Mouse (Mus musculus): ENCODE measurements around the gene Csnk1g2. TPM values are rescaled to one million over a fixed set of nuclear protein-coding genes. Genes with fewer than 3 reads are reported as not detected.
A peak's percentile ranks its signal among the peaks of the same experiment; 100 is the strongest.

Gene Csnk1g2
- polyA plus RNA-seq, 1 experiment = 294 TPM

DNA sequence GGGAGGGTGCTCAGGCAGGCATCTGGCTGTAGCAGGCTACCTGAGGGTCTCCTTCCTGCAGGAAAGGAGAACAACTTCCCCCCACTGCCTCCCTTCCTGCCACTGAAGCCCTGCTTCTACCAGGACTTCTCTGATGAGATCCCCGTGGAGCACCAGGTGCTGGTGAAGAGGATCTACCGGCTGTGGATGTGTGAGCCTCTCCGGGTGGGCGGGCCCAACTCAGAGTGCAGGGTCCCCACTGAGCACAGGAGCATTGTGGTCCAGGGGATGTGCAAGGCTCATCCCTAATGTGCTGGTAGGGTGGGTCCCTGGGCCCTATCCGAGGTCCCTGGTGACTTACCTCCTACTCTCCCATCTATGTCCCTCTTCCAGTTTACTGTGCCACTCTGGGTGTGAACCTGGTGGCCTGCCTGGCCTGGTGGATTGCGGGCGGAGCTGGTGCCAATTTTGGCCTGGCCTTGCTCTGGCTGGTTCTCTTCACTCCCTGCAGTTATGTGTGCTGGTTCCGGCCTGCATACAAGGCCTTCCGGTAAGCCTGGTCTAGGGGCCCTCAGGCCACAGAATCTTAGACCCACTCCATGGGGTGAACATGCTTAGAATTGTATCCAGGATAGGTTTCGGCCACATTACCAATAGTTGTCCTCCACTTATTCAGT lies 13.2 kb upstream of the Csnk1g2 start:
- Histone ChIP-seq H3K4me3 (ENCODE audit: insufficient read depth, low read length) (no peak overlapping the region), H3K4me1 (ENCODE audit: control insufficient read depth, insufficient read depth, low read length) (no peaks in the 10 kb centered on the region; the same call in 1 of the 2 replicates), H3K27ac (ENCODE audit: insufficient read depth, low read length) (no peak overlapping the region)
- no peak for TF ChIP-seq CTCF (IDR thresholded peaks at IDR 0.05; ENCODE audit: extremely low read depth, insufficient read depth, low read length)
- TF ChIP-seq POLR2A (IDR thresholded peaks at IDR 0.05; ENCODE audit: extremely low read depth, insufficient read depth, low read length) = no peak

- H3K4me3 ChIP-seq (ENCODE audit: insufficient read depth, low read length) = no peak overlapping the region
- TF ChIP-seq POLR2A (IDR thresholded peaks at IDR 0.05; ENCODE audit: extremely low read depth, insufficient read depth, low read length) (no peak), CTCF (IDR thresholded peaks at IDR 0.05; ENCODE audit: extremely low read depth, insufficient read depth, low read length) (no peak)
- no peaks in the 10 kb centered on the region for H3K4me1 ChIP-seq (ENCODE audit: control insufficient read depth, insufficient read depth, low read length)
- H3K27ac ChIP-seq (ENCODE audit: insufficient read depth, low read length) = no peak overlapping the region
Measured at GRCm38 (mm10) chr10:80610116-80610785, 12.4 kb upstream of the Csnk1g2 start.

GRCm38 (mm10) chr10:80611024-80611423 lies 11.6 kb upstream of the Csnk1g2 start:
- Histone ChIP-seq H3K4me3 (ENCODE audit: insufficient read depth, low read length) (no peak overlapping the region), H3K27ac (ENCODE audit: insufficient read depth, low read length) (no peak overlapping the region), H3K4me1 (ENCODE audit: control insufficient read depth, insufficient read depth, low read length) (no peaks in the 10 kb centered on the region)
- TF ChIP-seq POLR2A (IDR thresholded peaks at IDR 0.05; ENCODE audit: extremely low read depth, insufficient read depth, low read length) (no peak), CTCF (IDR thresholded peaks at IDR 0.05; ENCODE audit: extremely low read depth, insufficient read depth, low read length) (peak; percentile 65)

DNA sequence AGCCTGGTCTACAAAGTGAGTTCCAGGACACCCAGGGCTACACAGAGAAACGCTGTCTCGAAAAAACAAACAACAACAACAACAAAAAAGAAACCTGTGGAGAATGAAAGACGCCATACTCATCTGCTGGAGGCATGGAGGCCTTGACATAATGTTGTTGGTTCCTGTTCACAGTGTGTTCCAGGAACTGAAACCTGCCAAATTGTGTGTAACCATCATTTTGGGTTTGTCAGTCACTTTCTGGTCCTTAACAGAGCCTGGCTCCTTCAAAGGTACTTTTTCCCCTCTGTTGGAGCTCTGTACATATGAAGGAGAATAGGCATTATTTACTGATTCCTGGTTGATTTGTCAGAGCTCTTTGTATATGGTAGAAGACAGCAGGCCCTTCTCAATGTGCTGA lies 10.7 kb upstream of the Csnk1g2 start:
- H3K4me1 ChIP-seq (ENCODE audit: control insufficient read depth, insufficient read depth, low read length) = no peaks in the 10 kb centered on the region
- no peak overlapping the region for H3K27ac ChIP-seq (ENCODE audit: insufficient read depth, low read length)
- no peak overlapping the region for H3K4me3 ChIP-seq (ENCODE audit: insufficient read depth, low read length)
- TF ChIP-seq CTCF (IDR thresholded peaks at IDR 0.05; ENCODE audit: extremely low read depth, insufficient read depth, low read length) = no peak
- no peak for TF ChIP-seq POLR2A (IDR thresholded peaks at IDR 0.05; ENCODE audit: extremely low read depth, insufficient read depth, low read length)

DNA sequence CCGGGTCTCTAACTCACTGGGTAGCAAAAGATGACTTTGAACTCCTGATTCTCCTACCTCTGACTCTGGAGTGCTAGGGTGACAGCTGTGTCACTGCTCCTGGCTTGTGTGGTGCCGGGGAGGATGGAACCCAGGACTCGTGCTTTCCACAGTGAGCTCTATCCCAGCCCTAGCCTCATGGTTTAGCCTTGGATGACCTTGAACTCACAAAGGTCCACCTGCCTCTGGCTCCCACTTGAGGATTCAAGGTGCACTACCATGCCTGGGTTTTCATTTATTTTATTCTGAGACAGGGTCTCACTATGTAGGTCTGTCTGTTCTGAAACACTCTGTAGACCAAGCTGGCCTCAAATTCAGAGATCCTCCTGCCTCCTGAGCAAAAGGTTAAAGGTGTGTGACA lies 8.8 kb upstream of the Csnk1g2 start:
- H3K4me3 ChIP-seq (ENCODE audit: insufficient read depth, low read length) = no peak overlapping the region
- no peaks in the 10 kb centered on the region for H3K4me1 ChIP-seq (ENCODE audit: control insufficient read depth, insufficient read depth, low read length)
- TF ChIP-seq POLR2A (IDR thresholded peaks at IDR 0.05; ENCODE audit: extremely low read depth, insufficient read depth, low read length) (no peak), CTCF (IDR thresholded peaks at IDR 0.05; ENCODE audit: extremely low read depth, insufficient read depth, low read length) (no peak)
- no peak overlapping the region for H3K27ac ChIP-seq (ENCODE audit: insufficient read depth, low read length)

DNA sequence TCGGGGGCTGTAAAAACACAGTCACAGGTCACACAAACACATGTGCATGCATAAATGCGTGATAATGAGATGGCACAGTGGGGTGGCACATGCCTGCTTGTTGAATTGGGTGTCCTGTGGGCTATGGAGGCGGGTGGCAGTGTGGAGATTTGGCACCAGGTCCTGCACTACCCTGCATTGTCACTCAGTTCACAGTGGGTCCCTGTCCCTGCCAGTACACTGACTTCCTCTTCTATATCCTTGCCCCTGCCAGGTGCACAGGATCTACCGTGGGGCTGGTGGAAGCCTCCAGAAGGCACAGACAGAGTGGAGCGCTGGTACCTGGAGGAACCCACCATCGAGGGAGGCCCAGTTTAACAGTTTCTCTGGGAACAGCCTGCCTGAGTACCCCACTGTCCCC lies 8.3 kb upstream of the Csnk1g2 start:
- Histone ChIP-seq H3K27ac (ENCODE audit: insufficient read depth, low read length) (no peak overlapping the region), H3K4me3 (ENCODE audit: insufficient read depth, low read length) (no peak overlapping the region), H3K4me1 (ENCODE audit: control insufficient read depth, insufficient read depth, low read length) (no peaks in the 10 kb centered on the region)
- no peak for TF ChIP-seq CTCF (IDR thresholded peaks at IDR 0.05; ENCODE audit: extremely low read depth, insufficient read depth, low read length)
- TF ChIP-seq POLR2A (IDR thresholded peaks at IDR 0.05; ENCODE audit: extremely low read depth, insufficient read depth, low read length) = no peak

DNA sequence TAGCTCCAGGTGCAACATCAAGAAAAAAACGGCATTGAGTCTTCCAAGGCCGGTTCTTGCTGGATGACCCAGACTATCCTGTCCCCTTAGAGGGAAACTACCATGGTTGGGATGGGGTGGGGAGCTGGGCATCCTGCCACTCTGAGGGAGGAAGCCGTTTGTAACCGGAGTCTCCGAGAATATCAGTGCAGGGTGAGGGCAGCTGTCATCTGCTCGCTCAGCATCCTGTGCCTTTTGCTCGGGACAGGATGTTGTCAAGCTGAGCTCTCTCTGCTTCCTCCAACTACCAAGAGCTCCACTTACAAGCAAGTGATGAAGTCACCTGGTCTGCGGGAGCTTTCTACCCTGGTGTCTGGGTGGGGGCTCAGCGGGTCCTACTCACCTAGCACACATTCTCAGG lies 4.5 kb upstream of the Csnk1g2 start:
- Histone ChIP-seq H3K27ac (ENCODE audit: insufficient read depth, low read length) (no peak overlapping the region), H3K4me1 (ENCODE audit: control insufficient read depth, insufficient read depth, low read length) (no peaks in the 10 kb centered on the region), H3K4me3 (ENCODE audit: insufficient read depth, low read length) (no peak overlapping the region)
- TF ChIP-seq POLR2A (IDR thresholded peaks at IDR 0.05; ENCODE audit: extremely low read depth, insufficient read depth, low read length) (no peak), CTCF (IDR thresholded peaks at IDR 0.05; ENCODE audit: extremely low read depth, insufficient read depth, low read length) (no peak)

DNA sequence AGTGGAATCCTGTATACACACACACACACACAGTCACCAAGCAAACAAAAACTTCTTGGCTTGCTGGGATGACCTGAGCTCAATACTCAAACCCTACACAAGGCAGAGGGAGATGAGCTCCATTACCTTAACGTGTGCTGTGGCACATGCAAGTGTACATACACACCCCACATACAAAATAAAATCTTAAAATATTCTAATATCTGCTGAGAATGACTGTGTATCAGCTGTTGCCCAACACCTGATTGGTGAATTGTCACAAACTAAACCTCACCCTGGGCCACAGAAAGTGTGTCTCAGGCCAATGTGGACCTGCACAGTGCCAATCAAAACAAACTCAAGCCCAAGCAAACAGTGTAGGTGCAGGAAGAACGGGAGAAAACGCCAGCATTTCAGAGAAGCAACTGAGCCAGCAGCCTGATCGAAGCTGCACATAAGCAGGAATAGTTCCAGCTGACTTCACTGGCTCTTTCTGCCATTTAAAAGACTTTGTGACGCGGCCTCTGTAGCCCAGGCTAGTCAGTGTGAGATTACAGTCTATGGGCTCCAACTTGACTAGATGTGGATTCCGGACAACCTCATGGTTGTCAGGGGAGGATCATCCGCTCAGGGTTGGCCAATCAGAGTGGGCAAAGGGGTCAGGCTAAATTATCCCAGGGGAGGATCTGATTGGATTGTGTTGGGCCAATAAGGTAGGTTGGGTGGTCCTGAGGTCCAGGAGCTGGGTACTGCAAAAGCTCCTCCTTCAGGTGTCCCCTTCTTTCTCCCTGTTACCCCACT lies 3.0 kb upstream of the Csnk1g2 start:
- no peak for TF ChIP-seq CTCF (IDR thresholded peaks at IDR 0.05; ENCODE audit: extremely low read depth, insufficient read depth, low read length)
- TF ChIP-seq POLR2A (IDR thresholded peaks at IDR 0.05; ENCODE audit: extremely low read depth, insufficient read depth, low read length) = no peak
- Histone ChIP-seq H3K4me1 (ENCODE audit: control insufficient read depth, insufficient read depth, low read length) (peaks cover 3% of the 10 kb centered on the region), H3K4me3 (ENCODE audit: insufficient read depth, low read length) (no peak overlapping the region), H3K27ac (ENCODE audit: insufficient read depth, low read length) (no peak overlapping the region)

DNA sequence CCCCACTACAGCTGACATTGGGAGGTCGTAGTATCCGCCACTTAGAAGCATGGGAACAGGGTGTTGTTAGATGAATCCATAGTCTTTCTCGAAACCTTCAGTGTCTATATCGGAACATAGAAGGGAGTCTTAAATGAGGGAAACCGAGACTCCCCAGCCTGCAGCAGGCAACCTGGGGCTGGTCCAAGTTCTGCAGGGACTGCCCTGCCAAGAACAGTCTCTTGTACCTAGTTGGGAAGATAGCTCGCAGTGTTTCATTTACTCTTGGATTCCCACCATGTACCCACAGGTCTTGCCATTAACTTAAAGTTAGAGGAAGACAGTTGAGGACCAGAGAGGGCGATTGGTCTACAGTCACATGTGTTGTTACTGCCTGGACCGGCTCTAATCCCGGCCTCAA lies 2.3 kb upstream of the Csnk1g2 start:
- TF ChIP-seq POLR2A (IDR thresholded peaks at IDR 0.05; ENCODE audit: extremely low read depth, insufficient read depth, low read length) (no peak), CTCF (IDR thresholded peaks at IDR 0.05; ENCODE audit: extremely low read depth, insufficient read depth, low read length) (no peak)
- H3K4me1 ChIP-seq (ENCODE audit: control insufficient read depth, insufficient read depth, low read length) = peaks cover 4% of the 10 kb centered on the region
- no peak overlapping the region for H3K27ac ChIP-seq (ENCODE audit: insufficient read depth, low read length)
- no peak overlapping the region for H3K4me3 ChIP-seq (ENCODE audit: insufficient read depth, low read length)

Data from cortical plate, adult 2 months (tissue).